Mouse (Mus musculus) brain, embryonic 18.5 days (tissue): ENCODE measurements around the gene Slc1a2.

Experiments
- DNase-seq: peaks from one replicate; pipeline ENCODE4 v3.0.0-alpha.2; 2012; ENCODE audit warnings: low read depth, low spot score

Slc1a2 gene

GRCm38 (mm10) chr2:102663339-102663738 is 4.9 kb downstream of the Slc1a2 start:
- DNase-seq, result no peak

- DNase-seq, result no peak
Observed at GRCm38 (mm10) chr2:102663865-102664264, 5.4 kb downstream of the Slc1a2 start.

GRCm38 (mm10) chr2:102667981-102668380 is 9.5 kb downstream of the Slc1a2 start:
- no peak for DNase-seq

- DNase-seq, result no peak
Observed at GRCm38 (mm10) chr2:102669580-102669979, 11.1 kb downstream of the Slc1a2 start.

GRCm38 (mm10) chr2:102674582-102674981 is 16.1 kb downstream of the Slc1a2 start:
- no peak for DNase-seq

GRCm38 (mm10) chr2:102675275-102675674 is 16.8 kb downstream of the Slc1a2 start:
- DNase-seq, result no peak

GRCm38 (mm10) chr2:102676716-102677312 is 18.4 kb downstream of the Slc1a2 start:
- DNase-seq, result no peak

GRCm38 (mm10) chr2:102677400-102677799 is 18.9 kb downstream of the Slc1a2 start:
- DNase-seq, result no peak

GRCm38 (mm10) chr2:102681351-102681750 is 22.9 kb downstream of the Slc1a2 start:
- DNase-seq, result no peak

- DNase-seq, result no peak
Observed at GRCm38 (mm10) chr2:102682168-102682567, 23.7 kb downstream of the Slc1a2 start.

GRCm38 (mm10) chr2:102685371-102686107 is 27.1 kb downstream of the Slc1a2 start:
- no peak for DNase-seq

GRCm38 (mm10) chr2:102686108-102686450 is 27.6 kb downstream of the Slc1a2 start:
- DNase-seq, result no peak

GRCm38 (mm10) chr2:102693556-102693955 is 35.1 kb downstream of the Slc1a2 start:
- DNase-seq, result no peak

GRCm38 (mm10) chr2:102694750-102695149 is 36.3 kb downstream of the Slc1a2 start:
- no peak for DNase-seq

- no peak for DNase-seq
Observed at GRCm38 (mm10) chr2:102695541-102695940, 37.1 kb downstream of the Slc1a2 start.

- DNase-seq, result no peak
Observed at GRCm38 (mm10) chr2:102697732-102698131, 39.3 kb downstream of the Slc1a2 start.

GRCm38 (mm10) chr2:102699921-102700320 is 41.5 kb downstream of the Slc1a2 start:
- no peak for DNase-seq

GRCm38 (mm10) chr2:102700695-102701094 is 42.2 kb downstream of the Slc1a2 start:
- no peak for DNase-seq

GRCm38 (mm10) chr2:102701382-102701781 is 42.9 kb downstream of the Slc1a2 start:
- DNase-seq, result no peak

GRCm38 (mm10) chr2:102703556-102703955 is 45.1 kb downstream of the Slc1a2 start:
- no peak for DNase-seq

- no peak for DNase-seq
Observed at GRCm38 (mm10) chr2:102704781-102705180, 46.3 kb downstream of the Slc1a2 start.

- DNase-seq, result no peak
Observed at GRCm38 (mm10) chr2:102711511-102711910, 53.1 kb downstream of the Slc1a2 start.

GRCm38 (mm10) chr2:102712049-102712448 is 53.6 kb downstream of the Slc1a2 start:
- DNase-seq, result no peak
